Mouse (Mus musculus): ENCODE results near the gene Sesn1.
"Not testable (repeated sequence)": the region's sequence is repeated elsewhere in the genome, so short reads cannot be mapped to it uniquely, and the experiment has no call there.

The Sesn1 gene

DNA sequence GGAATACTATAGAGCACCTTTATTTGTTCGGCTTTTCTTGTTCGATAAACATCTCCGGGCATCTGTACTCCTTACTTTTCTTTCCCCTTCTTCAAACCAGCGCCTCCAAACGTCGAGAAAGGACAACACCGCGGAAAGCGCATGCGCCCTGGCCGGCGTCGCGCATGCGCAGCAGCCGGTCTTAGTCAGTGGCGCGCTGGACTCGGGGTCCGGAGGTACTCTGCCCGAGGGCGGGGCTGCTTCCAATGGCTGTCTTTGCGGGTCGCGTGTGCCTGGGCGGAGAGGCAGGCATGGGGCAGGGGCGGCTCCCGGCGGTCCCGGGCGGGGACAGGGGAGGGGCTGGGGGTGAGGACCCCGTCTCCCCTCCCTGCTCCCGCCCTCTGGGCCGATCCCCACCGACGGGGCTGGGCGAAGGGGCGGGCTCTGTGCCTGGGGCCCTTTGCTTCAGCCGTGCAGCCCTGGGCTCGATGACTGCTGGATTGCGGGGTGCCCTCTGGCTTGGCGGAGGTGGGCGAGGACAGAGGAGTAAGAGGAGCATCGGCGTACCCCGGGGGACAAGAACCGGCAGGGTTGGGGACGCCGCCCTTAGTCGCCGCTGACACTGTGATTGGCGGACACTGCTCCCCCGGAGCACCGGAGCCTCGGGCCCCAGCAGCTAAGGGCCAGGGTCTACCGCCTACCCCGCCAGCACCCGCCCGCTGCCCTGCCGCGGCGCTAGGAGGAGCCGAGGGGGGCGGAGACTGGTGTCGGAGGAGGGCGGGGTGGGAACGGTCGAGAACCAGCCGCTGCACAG lies at the start of gene Sesn1, which contains the start of gene Cep57l1:
Sesn1 (plus strand) TSS at position 165 of the 793 bp plus-strand sequence.
Cep57l1 (minus strand) TSS at position 101 of the 793 bp plus-strand sequence.
- peak; percentile 83 to 88 for DNase-seq (ENCODE audit: low spot score in 2 of 2)

DNA sequence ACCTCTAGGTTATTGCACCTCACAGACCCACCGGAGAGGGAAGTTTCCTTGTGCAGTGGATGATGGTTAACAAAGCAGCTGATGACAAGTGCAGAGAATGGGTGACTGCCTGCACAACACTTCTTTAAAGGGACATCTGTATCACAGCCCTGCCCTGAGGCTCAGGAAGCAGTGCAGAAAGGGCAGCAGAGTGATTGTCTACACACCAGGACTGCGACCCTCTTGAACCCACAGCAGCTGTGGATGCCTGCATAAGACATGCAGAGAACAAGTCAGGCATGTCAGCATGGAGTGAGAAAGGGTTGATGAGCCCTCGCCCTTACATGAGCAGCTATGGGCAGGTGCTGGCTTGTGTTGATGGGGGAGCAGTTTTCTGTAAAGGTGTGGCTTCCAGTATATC lies 48.9 kb upstream of the Sesn1 start:
- DNase-seq (ENCODE audit: low spot score in 2 of 2), result no peak

DNA sequence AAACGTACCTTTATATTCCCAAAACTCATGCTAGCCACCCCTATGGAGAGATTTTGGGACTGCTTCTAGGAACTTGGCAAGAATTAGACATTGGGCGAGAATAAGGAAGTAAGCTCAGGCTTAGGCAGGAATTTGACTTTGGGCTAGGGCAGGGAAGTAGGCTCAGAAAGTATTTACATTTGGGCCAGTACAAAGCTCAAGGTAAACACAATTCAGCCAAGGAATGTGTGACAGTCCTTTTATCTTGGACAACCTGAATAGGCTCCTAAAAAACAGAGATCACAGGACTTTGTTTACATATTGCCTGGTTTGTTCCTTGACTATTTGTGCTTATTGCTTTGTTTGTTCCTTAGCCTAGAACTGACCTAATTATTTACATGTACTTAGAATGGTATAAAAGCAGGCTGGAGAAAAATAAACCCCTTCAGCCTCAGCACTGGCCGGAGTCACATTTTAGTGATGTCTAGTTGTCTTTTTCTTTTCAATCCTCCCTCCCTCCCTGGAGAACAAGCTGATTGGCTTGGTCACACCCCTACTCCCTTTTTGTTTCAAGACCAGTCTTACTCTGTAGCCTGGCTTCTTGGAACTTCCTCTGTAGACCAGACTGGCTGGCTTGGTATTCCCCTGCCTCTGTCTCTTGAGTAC lies 45.9 kb upstream of the Sesn1 start:
- no peak for DNase-seq (ENCODE audit: low spot score in 2 of 2)

DNA sequence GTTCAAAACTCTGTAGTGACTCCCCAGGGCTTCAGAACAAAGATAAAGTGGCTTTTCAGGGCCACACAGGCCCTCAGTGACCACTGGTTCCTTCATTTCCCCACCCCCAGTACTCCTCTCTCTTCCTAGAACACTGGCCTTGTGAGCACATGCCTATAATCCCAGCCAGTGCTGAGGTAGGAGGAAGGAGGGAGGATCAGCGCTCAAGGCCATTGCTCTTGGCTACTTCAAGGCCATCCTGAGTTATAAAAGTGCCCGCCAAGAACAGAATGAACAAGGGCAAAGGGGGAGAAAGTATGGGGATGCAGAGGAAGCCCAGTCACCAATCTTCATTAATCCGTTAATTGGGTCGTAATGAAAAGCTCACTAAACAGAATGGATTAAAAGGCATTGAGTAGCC lies 44.1 kb upstream of the Sesn1 start:
- no peak for DNase-seq (ENCODE audit: low spot score in 2 of 2)

DNA sequence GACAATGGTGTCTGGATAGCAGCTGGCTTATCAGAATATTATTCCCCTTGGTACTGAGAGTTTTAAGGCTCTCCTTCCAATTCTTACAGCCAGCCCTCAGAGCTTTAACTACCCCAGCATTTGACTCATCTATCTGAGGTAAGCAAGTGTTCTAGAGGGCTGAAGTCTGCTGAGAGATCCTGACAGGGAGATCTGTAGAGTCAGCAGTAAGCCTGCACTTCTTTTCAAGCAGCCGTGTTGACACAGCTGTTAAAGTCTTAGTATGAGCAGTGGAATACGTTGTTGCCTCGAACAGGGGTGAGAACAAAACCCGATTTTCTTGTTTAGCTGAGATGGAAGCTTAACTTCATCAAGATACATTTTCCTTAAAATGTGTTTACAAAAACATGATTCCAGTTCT lies 43.5 kb upstream of the Sesn1 start:
- DNase-seq (ENCODE audit: low spot score in 2 of 2), result no peak

DNA sequence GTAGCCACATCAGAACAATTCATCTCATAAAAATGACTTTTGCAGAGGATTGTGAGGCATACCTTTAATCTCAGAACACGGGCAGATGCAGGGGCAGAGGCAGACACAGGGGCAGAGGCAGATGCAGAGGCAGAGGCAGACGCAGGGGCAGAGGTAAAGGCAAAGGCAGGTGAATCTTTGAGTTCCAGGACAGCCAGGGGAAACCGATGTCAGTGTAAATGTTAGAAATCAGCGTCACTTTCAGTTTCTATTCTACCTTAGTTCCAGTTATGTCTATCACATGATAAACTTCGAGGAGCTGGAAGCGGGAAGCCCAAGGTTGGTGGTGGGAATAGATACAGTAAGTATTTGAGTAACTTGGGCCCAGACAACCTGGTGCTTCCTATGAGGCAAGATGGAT lies 42.5 kb upstream of the Sesn1 start:
- DNase-seq (ENCODE audit: low spot score in 2 of 2), result no peak

DNA sequence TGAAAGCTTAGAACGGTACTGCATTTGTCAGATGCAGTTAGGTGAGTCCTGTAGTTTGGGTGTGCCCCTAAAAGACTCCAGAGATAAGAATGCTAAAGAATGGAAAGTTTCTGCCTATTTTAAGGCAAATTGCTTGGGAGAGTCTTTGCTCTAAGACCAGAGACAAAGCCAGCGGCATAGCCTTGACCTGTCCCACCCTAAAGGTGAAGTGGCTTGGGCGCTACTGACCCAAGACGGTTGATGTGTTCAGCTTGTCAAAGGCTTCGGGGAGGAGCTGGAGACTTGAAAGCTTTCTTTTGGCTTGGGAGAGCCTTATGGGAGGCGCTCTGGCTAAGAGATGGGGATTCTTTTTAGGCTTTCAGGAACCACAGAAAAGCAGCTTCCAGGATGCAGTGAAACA lies 17.4 kb upstream of the Sesn1 start:
- no peak for DNase-seq (ENCODE audit: low spot score in 2 of 2)

DNA sequence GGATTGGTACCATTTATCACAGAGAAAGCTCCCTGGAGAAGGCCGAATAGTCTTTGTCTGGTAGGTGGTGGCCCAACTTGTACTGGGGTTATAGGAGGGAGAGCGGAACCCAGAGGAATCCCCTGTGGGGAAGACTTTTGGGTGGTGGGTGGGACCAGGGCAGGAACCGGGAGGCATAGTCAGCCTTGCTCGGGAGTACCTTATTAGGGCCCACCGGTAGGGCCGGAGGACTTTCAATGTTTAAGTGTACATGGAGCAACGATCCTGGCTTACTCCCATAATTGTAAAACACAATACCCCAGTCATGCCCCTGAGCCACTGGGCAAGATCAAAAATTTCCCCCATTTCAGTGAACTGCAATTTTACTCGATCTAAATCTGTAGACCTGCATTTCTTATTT lies 12.5 kb upstream of the Sesn1 start:
- no peak for DNase-seq (ENCODE audit: low spot score in 2 of 2)

DNA sequence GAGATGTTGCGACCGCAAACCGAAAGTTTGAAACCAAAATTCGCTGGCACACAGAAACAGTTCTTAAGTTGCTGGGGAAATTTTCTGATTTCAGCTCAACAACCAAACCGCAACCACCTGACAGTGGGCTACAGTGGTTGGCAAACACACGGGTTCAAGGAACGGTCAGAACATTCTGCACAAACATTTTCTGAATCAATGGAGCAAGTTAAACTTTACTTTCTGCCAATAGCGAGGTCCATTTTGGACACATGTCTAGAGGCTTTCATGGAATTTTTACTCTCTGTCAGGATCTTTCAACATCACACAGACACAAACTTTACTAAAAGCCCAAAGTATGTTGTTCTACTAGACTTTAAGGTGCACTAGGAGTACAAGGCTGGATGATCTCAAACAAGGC lies 6.3 kb upstream of the Sesn1 start:
- no peak for DNase-seq (ENCODE audit: low spot score in 2 of 2)

DNA sequence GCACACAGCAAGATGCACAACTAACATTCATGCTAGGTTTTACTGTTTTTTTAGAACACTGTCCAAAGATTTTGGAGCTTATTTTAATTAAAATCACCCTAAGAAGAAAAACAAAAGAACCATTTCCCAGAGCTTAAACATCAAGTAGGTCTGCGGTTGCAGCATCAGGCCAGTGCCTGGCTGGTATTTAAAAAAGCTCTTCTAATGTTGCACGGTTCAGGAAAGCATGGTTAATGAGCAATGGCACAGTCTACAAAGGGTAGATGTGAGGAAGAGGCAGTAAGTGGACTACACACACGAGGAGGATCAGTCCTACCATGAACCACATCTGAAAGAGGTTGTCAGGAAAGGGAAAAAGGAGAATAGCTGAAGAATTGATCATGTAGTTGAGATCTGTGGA lies 5.0 kb upstream of the Sesn1 start:
- DNase-seq (ENCODE audit: low spot score in 2 of 2), result no peak

DNA sequence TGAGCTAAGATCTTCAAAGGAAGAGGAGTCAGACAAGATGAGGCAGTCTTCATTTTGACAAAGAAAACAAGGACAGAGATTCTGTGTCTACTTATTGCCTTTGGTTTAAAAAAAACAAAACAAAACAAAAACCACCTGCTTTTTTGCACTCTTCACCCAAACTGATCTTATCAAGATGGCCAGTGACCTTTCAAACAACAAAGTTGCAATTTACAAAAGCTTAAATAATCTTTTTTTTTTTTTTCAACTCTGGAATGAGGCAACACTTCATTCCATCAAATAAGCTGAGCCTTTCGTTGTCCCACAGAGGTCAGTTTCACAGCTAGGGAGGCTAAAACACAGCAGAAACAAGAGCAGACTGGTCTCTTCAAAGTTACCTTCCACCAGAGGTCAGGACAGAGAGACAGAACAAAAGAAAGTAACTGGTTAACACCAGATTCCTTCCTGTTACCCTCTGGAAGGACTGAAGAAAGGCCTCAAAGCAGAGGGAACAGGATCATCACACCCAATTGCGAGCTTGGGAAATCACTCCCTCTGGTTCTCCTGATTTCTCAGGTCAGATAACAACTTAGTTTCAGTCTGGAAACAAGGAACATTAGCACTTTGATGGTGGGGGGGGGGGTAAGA lies 3.9 kb upstream of the Sesn1 start:
- no peak for DNase-seq (ENCODE audit: low spot score in 2 of 2)

DNA sequence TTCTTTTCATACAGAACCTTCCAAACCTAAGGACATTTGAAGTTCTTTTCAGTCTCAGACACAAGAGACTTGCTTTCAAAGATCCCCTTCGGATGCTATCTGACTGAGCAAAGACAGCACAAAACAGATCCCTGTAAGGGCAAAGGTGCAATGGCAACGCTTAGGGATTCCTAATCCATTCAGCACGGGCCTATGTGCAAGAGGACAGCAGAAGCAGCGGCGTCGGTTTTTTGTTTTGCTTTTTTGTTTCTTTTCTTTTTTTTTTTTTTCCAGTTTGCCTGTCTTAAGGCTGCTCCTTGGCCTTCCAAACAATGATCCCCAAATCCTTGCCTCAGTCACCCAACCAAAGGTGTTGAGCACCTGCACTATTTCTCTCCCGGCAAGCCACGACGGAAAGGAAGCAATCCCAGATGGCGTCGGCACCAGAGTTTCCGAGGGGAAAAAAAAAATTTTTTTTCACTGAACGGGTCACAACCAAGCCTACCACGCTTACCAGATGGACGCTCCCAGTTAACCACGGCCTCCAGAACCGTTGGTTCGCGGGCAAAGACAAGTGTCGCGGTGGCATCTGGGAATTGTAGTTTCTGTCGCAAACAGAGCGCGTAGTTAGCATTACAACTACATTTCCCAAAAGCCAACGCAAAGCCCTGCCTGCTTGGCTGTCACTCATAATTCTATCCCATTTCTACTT lies 510 bp upstream of the Sesn1 start:
- peak; percentile 78 for DNase-seq (ENCODE audit: low spot score in 2 of 2)

DNA sequence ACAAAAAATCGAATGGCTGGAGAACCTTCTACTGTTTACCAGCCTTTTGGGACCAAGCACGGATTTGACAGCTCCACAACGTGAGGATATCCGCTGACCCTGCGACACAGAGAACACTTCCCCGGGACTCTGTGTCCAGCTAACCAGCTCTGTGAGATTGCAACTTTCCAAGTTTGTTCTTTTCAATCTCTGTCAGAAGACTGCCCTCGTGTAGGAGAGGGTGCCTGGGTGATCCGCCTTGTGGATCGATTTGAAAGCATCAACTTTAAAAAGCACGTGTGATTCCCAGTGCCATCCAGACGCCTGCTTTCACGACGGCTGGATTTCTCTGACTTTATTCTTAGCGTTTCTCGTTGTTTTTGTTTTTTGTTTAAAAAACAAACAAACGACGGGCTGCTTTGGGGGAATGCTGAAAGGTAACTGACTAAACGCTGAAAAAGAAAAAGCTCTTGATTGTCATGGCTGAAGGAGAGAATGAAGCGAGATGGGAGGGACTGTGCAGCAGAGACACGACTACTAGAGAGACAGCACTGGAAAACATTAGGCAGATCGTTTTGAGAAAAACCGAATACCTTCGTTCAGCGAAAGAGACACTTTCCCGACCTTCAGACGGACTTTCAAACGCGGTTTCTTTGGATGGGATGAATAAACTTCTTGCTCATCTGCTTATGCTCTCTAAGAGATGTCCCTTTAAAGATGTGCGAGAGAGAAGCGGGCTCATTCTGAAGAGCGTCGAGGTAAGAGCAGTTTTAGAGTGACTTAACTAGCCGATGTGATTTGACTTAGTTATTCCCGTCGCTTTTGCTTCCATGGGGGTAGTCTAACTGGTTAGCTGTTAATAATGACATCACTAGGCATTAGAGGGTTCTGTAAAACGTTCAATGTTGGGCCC lies 1.1 kb downstream of the Sesn1 start:
- DNase-seq (ENCODE audit: low spot score in 2 of 2), result no peak

DNA sequence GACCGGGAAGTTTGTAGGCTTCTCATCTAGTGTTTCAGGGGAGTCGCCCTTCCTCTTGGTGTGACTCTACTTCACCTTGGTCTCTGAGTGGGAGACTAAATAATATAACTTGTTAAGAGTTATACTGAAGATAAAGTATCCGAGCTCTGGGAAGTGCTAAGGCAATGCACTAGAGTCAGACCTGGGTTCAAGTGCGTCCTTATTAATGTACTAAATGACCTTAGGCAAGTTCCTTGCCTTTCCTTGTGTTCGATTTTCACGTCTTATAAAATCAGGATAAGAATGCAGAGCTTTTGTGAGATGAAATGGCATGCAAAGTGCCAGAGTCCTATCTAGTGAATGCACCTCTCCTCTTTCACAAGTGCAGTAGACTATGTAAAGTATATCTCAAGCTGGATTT lies 2.8 kb downstream of the Sesn1 start:
- no peak for DNase-seq (ENCODE audit: low spot score in 2 of 2)

DNA sequence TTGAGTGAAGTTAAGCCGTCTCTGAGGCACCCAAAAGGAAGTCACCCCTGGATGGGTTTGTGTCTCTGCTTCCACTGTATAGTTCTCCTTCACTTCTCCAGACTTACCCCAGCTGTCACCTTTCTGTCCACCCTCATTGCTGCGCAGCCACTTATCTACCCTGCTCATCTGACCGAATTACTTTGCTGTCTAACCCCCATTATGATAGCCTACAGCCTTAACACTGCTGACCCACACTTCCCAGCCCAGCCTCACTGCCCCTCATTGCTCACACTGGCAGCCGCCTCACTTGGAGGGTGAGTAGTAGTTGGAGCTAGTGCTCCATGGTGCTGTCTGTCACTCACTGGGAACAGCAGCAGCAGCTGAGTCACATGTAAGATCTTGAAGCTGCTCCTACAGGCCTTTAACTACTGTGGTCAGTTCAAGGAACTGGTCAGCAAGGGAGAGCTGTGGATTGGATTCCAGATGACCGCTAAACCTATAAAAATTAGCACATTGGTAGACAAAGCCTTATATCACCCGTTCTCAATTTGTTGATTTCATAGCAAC lies 4.6 kb downstream of the Sesn1 start:
- no peak for DNase-seq (ENCODE audit: low spot score in 2 of 2)

DNA sequence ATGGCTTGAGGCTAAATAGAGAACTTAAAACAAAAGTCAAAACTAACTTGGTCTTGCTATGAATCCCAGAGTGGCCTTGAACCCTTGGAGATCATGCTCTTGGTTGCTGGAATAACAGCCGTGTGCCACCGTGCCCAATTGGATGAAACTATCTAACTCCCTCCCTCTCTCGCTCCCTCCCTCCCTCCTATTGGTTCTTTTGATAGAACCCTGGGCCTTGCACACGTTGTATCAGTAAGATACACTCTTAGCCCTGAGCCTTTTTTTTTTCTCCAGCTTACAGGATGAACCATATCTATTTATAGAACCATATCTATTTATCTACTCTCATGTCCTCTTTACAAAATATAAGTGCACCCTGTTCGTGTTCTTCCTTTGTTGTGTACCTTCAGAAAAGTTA lies 6.8 kb downstream of the Sesn1 start:
- no peak for DNase-seq (ENCODE audit: low spot score in 2 of 2)

DNA sequence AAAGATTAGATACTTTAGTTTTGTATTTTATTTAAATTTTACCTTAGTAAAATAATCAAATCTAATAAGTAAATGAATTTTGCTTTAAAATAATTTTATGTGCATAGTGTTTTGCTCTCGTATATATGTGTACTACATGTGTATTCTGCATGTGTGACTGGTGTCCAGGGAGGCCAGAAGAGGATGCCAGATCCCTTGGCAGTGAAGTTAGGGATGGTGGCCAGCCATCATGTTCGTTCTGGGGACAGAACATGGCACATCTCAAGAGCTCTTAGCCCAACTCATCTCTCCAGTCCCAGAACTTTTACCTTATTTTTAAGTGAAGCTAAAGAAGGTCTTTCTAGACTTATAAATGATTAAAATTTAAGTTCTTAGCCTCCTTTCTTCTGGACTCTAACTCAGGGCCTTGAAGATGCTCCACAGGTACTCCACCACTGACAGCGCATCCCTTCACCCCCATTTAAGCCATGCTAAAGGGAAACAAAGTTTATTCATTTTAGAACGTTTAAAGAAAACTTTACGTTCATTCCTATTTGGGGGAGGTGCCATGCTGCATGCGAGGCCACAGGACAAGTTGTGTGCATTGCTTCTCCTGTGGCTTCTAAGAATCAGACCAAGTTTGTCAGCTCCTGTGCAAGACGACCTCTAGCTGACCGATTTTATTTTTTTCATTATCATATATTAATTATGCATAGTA lies 8.4 kb downstream of the Sesn1 start:
- no peak for DNase-seq (ENCODE audit: low spot score in 2 of 2)

DNA sequence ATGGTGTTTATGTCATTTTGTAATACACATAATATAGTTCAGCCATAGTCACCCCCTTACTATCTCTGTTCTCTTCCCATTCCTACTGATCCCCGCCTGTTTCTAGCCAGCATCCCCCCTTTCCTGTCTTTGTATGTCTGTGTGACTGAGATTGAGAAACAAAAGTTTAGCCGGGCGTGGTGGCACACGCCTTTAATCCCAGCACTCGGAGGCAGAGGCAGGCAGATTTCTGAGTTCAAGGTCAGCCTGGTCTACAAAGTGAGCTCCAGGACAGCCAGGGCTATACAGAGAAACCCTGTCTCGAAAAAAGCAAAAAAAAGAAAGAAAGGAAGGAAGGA lies 9.0 kb downstream of the Sesn1 start:
- not testable (repeated sequence) for DNase-seq (ENCODE audit: low spot score in 2 of 2)

DNA sequence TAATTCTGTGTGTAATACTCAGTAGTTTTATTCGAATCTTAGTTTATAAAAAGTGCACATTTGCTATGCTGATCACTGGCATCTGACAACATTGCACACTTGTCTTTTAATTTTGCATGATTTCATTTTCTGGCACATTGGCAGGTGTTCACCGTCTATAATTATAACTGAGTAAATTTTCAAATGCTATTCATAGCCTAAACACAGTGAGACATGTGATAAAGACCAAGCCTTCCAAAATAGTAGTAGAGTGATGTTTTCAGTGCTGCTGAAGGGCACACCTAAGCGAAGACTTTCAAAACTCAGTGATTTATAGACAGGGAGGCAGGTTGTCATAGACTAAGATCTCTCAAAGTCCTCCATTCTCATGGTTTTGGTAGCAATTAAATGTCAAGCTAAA lies 9.6 kb downstream of the Sesn1 start:
- no peak for DNase-seq (ENCODE audit: low spot score in 2 of 2)

DNA sequence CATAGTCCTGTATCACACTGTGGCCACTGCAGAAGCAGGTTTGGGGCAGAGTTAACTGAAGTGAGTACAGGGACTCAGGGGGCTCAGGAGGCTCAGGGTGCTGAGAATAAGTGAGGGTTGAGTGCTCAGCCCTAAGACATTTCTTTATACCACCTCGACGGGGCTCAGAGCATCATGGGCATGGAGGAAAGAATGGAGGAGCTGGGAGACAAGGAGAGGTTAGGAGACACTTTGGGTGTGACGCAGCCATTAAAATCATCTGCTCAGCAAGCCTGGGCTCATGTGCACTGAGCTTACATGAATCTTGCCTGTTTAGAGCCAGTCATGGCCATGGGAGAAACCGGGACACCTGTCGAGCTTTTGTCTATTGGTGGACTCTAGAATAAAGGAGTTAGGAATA lies 10.7 kb downstream of the Sesn1 start:
- DNase-seq (ENCODE audit: low spot score in 2 of 2), result no peak

DNA sequence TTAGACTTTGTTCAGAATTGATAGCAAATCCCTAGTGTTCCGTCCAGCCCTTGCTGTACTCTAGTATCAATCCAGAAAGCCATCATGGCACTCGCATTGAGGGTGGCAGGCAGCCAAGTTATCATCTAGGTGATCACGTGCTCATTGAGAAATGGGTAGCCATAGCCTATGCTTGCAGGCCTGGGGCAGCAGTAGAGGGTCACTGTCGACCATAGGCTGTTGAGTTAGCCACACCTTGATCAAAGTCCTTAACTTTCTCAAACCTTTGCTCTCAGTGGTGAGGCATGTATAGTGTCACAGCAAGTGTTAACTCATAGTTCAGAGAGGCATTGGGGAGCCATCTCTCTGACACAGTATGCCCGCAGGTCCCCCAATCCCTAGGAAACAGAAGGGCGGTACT lies 11.4 kb downstream of the Sesn1 start:
- DNase-seq (ENCODE audit: low spot score in 2 of 2), result no peak

All from frontal cortex, postnatal 14 days (tissue).